Mouse (Mus musculus) liver, postnatal 0 days (tissue): Measurements from ENCODE around the gene Rxfp3.

Experiments
- CTCF ChIP-seq: sonication (generic); IDR thresholded peaks from 2 replicates; pipeline ENCODE4 v1.5.1; 2016; ENCODE audit warnings: antibody characterized with exemption, low read depth
- EP300 ChIP-seq: IDR thresholded peaks from 2 replicates; pipeline ENCODE4 v1.6.1; 2016; ENCODE audit warnings: antibody characterized with exemption, low read depth, mild to moderate bottlenecking

DNA sequence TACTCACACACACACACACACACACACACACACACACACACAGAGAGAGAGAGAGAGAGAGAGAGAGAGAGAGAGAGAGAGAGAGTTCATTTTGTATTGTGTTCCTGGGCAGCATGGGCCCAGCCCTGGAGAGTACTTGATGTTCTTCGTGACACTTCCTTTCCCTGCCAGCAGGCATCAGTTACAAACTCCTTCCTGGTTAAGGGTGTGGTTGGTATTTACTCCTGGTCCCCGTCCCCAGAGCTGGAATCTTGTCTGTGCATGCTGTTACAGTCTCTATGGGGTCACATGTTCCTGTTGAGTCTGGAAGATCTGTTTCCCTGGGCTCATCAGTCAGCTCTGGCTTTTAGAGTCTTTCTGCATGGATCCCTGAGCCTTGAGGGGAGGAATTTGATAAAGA lies 47.4 kb downstream of the Rxfp3 start:
- TF ChIP-seq EP300 (no peak), CTCF (no peak)
